ENCODE assay signal across 1 mouse cellular context in the genomic region with DNA sequence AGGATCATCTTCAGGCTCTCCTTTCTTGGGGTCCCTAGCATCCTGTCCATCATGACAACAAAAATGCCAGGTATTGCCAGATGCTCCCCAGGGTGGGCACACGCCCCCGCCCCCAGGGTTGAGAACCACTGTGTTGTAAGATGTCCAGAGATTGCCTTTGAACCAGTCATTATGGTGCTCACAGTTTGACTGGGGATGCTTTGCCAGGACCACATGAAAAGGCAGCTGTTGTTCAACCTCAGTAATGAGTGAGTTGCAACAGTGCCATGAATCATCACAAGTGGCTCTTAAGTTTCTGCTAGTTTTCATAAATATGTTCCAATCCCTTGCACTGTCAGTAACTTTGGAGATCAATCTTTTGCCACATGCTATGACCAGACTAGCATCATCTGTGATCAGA.
TF ChIP-seq lines count a peak whose summit lies in the region.

No protein-coding gene starts in this region.

TF ChIP-seq in myocyte, 11 proteins besides CTCF, POLR2A, EP300 and RAD21 (continued from another document):
- TF ChIP-seq POLR2AphosphoS2 (IDR thresholded peaks at IDR 0.05; ENCODE audit: insufficient read length, low read depth): no peak
